Mouse (Mus musculus) liver, postnatal 0 days (tissue): ENCODE measurements at regions not wholly inside any gene's neighbourhood (a gene's known extent, or its start where the extent isn't known, plus 50 kb on each side); places are given as distances from the start of the nearest gene placed in this dataset.

ENCODE experiments used
- CTCF ChIP-seq: sonication (generic); IDR thresholded peaks from 2 replicates; pipeline ENCODE4 v1.5.1; 2016; ENCODE audit warnings: antibody characterized with exemption, low read depth
- EP300 ChIP-seq: IDR thresholded peaks from 2 replicates; pipeline ENCODE4 v1.6.1; 2016; ENCODE audit warnings: antibody characterized with exemption, low read depth, mild to moderate bottlenecking

DNA sequence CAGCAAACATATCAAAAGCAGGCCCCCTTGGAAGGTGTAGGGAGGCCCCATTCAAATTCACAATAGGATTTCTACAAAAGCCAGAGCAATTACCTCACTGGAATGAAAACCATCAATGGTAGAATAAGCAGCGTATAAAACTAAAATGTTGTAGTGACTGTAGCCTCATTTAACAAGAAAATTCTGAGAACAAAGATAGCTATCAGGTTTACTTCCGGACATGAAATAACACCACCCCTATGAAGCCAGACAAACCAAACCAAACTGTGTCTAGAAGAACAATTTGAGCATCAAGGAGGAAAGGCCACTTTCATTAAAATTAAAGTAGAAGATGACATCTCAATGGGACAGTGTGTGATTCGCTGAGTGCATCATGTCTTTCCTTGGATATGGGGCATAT is 74.9 kb downstream of the Tmsb4x start:
- TF ChIP-seq CTCF (no peak), EP300 (no peak)
